Mouse (Mus musculus) neural tube, embryonic 13.5 days (tissue): Measurements from ENCODE around the gene Sik2. TPM values are rescaled to one million over a fixed set of nuclear protein-coding genes. Genes with fewer than 3 reads are reported as not detected.
A peak's percentile ranks its signal among the peaks of the same experiment; 100 is the strongest.

Experiments used
- ATAC-seq: fragments of 200-750 bp; cut with Nextera tagmentation; 2 replicates; pipeline ENCODE4 v1.8.0; 2017; ENCODE audit warnings: low read depth, mild to moderate bottlenecking, moderate TSS enrichment, moderate library complexity
- H3K27ac ChIP-seq: fragments of 300-500 bp; sonication (generic); replicated peaks from 2 replicates; pipeline ENCODE4 v1.5.1; 2015; ENCODE audit warnings: moderate library complexity, mild to moderate bottlenecking, inconsistent platforms
- H3K27me3 ChIP-seq: fragments of 300-500 bp; sonication (generic); 2 replicates; pipeline ENCODE4 v1.6.1; 2015; ENCODE audit warnings: mild to moderate bottlenecking, inconsistent platforms
- H3K36me3 ChIP-seq: fragments of 300-500 bp; sonication (generic); 2 replicates; pipeline ENCODE4 v1.6.1; 2015; ENCODE audit warnings: mild to moderate bottlenecking, inconsistent platforms
- H3K4me1 ChIP-seq: fragments of 300-500 bp; sonication (generic); replicated peaks from 2 replicates; pipeline ENCODE4 v1.6.1; 2015; ENCODE audit warnings: inconsistent platforms
- H3K4me2 ChIP-seq: fragments of 300-500 bp; sonication (generic); 2 replicates; pipeline ENCODE4 v1.6.1; 2015; ENCODE audit warnings: inconsistent platforms, mild to moderate bottlenecking, moderate library complexity
- H3K4me3 ChIP-seq: fragments of 300-500 bp; sonication (generic); 2 replicates; pipeline ENCODE4 v1.5.1; 2015; ENCODE audit warnings: mild to moderate bottlenecking, inconsistent platforms
- H3K9ac ChIP-seq: fragments of 300-500 bp; sonication (generic); 2 replicates; pipeline ENCODE4 v1.6.1; 2015; ENCODE audit warnings: moderate library complexity, mild to moderate bottlenecking, inconsistent platforms
- H3K9me3 ChIP-seq: fragments of 300-500 bp; sonication (generic); 2 replicates; pipeline ENCODE4 v1.6.1; 2016; ENCODE audit warnings: inconsistent platforms
- WGBS: fragments of 180-500 bp; shearing (Covaris S2); methylation state at CpG from one replicate; pipeline ENCODE4 v1.1.7; 2015; 5-methylcytosine and 5-hydroxymethylcytosine counted together
- polyA plus RNA-seq: library from polyadenylated mRNA; unstranded; fragments of >200 nt; fragmentation: Nextera tagmentation; extraction: Ambion mirVana; gene quantifications from 2 replicates; pipeline ENCODE4 v1.2.1, GENCODE M21; 2015

Sik2 gene
- polyA plus RNA-seq, 1 experiment from 2014 or later: 15.5 TPM

- ATAC-seq: peak; percentile 93
- Histone ChIP-seq H3K4me3 (peak overlapping the region; percentile 87), H3K36me3 (peaks cover 25% of the 10 kb centered on the region), H3K27me3 (no peaks in the 10 kb centered on the region), H3K4me1 (peaks cover 25% of the 10 kb centered on the region), H3K9me3 (no peaks in the 10 kb centered on the region), H3K9ac (peak overlapping the region; percentile 90), H3K4me2 (peak overlapping the region; percentile 74), H3K27ac (peak overlapping the region; percentile 66)
- WGBS: 2% methylated on average over 44 of the region's 45 CpGs
These were observed 152.4 kb downstream of the Sik2 start for GRCm38 (mm10) chr9:50856341-50857081.

DNA sequence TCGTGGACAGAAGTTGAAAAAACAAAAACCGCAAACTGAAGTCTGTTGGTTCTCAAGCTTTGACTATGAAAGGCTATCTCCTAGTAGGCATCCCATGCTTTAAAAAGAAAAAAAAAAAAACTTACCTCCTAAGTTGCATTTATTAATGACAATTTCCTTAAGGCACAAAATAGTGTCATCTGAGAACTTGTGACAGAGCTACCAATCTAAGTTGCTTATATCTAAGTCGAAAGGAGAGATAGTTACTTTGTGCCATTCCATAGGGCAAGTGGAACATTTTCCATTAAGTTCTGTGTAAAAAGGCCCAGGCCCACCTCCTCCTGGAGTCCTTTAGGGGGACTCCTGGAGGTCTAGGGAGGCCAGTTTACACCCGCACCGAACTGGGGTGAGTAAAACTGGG is 153.1 kb downstream of the Sik2 start:
- Histone ChIP-seq H3K9me3 (no peaks in the 10 kb centered on the region), H3K36me3 (peaks cover 18% of the 10 kb centered on the region), H3K27me3 (no peaks in the 10 kb centered on the region), H3K4me3 (peak overlapping the region; percentile 87; the same call in 1 of the 2 replicates), H3K9ac (no peak overlapping the region), H3K4me2 (peak overlapping the region; percentile 74), H3K27ac (peak overlapping the region; percentile 66; the same call in 1 of the 2 replicates), H3K4me1 (peaks cover 25% of the 10 kb centered on the region)
- WGBS: 65% methylated on average over 5 of the region's 5 CpGs
- no peak for ATAC-seq

GRCm38 (mm10) chr9:50855133-50855766 is 153.6 kb downstream of the Sik2 start:
- WGBS: 90% methylated on average over 5 of the region's 5 CpGs
- Histone ChIP-seq H3K9ac (no peak overlapping the region), H3K27me3 (no peaks in the 10 kb centered on the region), H3K9me3 (no peaks in the 10 kb centered on the region), H3K4me2 (no peak overlapping the region), H3K4me3 (no peak overlapping the region), H3K4me1 (peaks cover 25% of the 10 kb centered on the region), H3K27ac (no peak overlapping the region), H3K36me3 (peaks cover 13% of the 10 kb centered on the region)
- ATAC-seq: no peak

GRCm38 (mm10) chr9:50854376-50854775 is 154.5 kb downstream of the Sik2 start:
- Histone ChIP-seq H3K4me3 (no peak overlapping the region), H3K36me3 (peaks cover 4% of the 10 kb centered on the region), H3K9ac (no peak overlapping the region), H3K4me1 (peaks cover 25% of the 10 kb centered on the region), H3K27me3 (no peaks in the 10 kb centered on the region), H3K4me2 (no peak overlapping the region), H3K27ac (no peak overlapping the region), H3K9me3 (no peaks in the 10 kb centered on the region)
- no peak for ATAC-seq
- WGBS: 48% methylated on average over 8 of the region's 8 CpGs

- Histone ChIP-seq H3K9me3 (no peaks in the 10 kb centered on the region), H3K4me1 (peaks cover 20% of the 10 kb centered on the region), H3K4me2 (no peak overlapping the region), H3K4me3 (no peak overlapping the region), H3K9ac (0 out of 2 replicates have a peak overlapping the region, but pooled peaks have one; percentile 18), H3K27me3 (no peaks in the 10 kb centered on the region), H3K36me3 (no peaks in the 10 kb centered on the region), H3K27ac (no peak overlapping the region; the same call in 1 of the 2 replicates)
- WGBS: 82% methylated on average over 17 of the region's 17 CpGs
- ATAC-seq: no peak
These were observed 156.1 kb downstream of the Sik2 start for GRCm38 (mm10) chr9:50852634-50853349.

GRCm38 (mm10) chr9:50850713-50851112 is 158.2 kb downstream of the Sik2 start:
- Histone ChIP-seq H3K4me3 (no peak overlapping the region), H3K4me2 (no peak overlapping the region), H3K27ac (no peak overlapping the region), H3K36me3 (no peaks in the 10 kb centered on the region), H3K4me1 (peaks cover 10% of the 10 kb centered on the region), H3K9ac (no peak overlapping the region), H3K27me3 (no peaks in the 10 kb centered on the region), H3K9me3 (no peaks in the 10 kb centered on the region)
- WGBS: 64% methylated on average over 8 of the region's 8 CpGs
- no peak for ATAC-seq

DNA sequence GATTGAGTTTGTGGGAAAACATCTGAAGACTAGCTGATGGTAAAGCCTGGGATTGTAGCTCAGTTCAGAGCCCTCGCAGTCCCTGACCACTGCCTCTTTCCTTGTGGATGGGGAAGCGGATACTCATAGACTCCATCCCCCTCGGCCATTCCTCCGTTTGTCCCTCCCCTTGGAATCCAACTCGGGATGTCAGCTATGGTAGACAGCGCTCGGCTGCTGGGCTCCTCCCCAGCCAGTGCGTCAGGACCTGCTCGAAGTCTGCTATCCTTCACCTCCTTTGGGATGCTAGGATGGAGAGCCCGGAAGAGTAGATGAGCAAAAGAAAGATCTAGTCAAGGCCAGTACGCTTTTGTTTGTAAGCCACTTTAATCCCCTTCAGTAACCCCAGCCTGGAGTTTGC is 158.6 kb downstream of the Sik2 start:
- Histone ChIP-seq H3K9ac (peak overlapping the region; percentile 38; the same call in 1 of the 2 replicates), H3K36me3 (0 out of 2 replicates have a peak, but pooled peaks cover 4% of the 10 kb centered on the region), H3K4me2 (no peak overlapping the region), H3K27me3 (no peaks in the 10 kb centered on the region), H3K27ac (no peak overlapping the region), H3K9me3 (no peaks in the 10 kb centered on the region), H3K4me3 (no peak overlapping the region), H3K4me1 (peaks cover 10% of the 10 kb centered on the region)
- ATAC-seq: no peak
- 34% methylated on average over 11 of the region's 11 CpGs for WGBS

DNA sequence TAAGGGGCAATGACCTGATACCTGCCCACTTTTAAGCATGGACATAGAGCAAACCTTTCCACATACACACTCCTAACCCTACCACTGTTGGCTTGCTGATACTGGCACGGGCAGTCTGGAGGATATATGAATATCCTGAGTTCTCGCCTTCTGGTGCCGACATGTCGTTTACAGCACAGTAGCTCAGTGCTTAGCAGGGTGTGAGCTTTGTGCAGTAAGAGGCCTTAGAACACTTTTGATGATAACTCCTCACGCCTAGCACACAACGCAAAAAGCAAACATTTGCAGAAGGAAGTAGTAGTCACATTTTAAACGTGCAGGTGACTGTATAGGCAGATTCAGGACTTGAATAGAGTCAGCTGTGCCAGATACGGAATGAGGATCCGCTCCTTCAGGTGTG is 159.1 kb downstream of the Sik2 start:
- no peak overlapping the region for H3K27ac ChIP-seq
- no peak overlapping the region for H3K4me3 ChIP-seq
- no peak overlapping the region for H3K4me2 ChIP-seq
- H3K9ac ChIP-seq: no peak overlapping the region
- 80% methylated on average over 9 of the region's 9 CpGs for WGBS
- H3K9me3 ChIP-seq: no peaks in the 10 kb centered on the region
- H3K36me3 ChIP-seq: 0 out of 2 replicates have a peak, but pooled peaks cover 7% of the 10 kb centered on the region
- 0 out of 2 replicates have a peak, but pooled peaks have one; percentile 7 for ATAC-seq
- H3K4me1 ChIP-seq: peaks cover 10% of the 10 kb centered on the region
- H3K27me3 ChIP-seq: no peaks in the 10 kb centered on the region

DNA sequence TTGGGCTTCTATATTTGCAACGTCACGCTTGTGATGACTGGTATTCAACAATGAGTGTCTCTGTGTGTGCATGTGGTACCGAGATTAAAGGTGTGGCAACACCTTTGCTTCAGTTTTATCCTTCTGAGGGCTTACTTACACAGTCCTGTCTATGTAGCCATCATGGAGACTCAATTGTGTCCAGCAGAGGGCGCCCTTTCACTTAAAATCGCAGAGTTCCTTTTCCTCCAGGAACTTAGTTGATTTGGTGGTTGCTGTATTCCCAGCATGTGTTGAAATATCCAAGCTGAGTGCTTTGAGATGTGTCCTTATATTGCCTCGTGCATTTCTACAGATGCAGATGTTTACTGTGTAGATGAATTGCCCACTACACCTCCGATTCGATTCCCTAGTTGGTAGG is 159.6 kb downstream of the Sik2 start:
- Histone ChIP-seq H3K27me3 (no peaks in the 10 kb centered on the region), H3K9ac (no peak overlapping the region), H3K36me3 (peaks cover 10% of the 10 kb centered on the region; the same call in 1 of the 2 replicates), H3K27ac (no peak overlapping the region), H3K4me1 (peaks cover 10% of the 10 kb centered on the region), H3K4me3 (no peak overlapping the region), H3K9me3 (no peaks in the 10 kb centered on the region), H3K4me2 (no peak overlapping the region)
- 22% methylated on average over 8 of the region's 8 CpGs for WGBS
- ATAC-seq: peak; percentile 69

DNA sequence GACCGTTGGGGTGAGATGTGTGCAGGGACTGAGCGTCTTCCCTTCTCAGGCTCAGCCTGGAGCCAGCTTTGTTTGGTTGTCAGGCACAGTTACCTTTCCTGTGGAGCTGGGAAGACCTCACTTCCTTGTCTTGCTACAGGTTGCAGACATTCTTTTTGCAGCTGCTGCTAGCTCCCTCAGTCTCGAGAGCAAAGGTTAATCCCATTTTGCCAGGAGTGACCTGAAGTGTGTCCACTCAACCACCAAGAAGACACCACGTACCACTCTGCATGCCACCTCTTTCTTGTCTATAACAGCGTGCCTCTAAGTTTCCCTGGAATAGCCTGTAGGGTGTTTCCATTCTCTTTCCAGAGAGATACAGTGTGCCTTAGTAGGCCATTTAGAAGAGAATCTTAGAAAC is 160.1 kb downstream of the Sik2 start:
- 75% methylated on average over 5 of the region's 5 CpGs for WGBS
- Histone ChIP-seq H3K4me2 (no peak overlapping the region), H3K4me3 (no peak overlapping the region), H3K27me3 (no peaks in the 10 kb centered on the region), H3K27ac (no peak overlapping the region), H3K36me3 (peaks cover 15% of the 10 kb centered on the region; the same call in 1 of the 2 replicates), H3K9me3 (no peaks in the 10 kb centered on the region), H3K9ac (no peak overlapping the region), H3K4me1 (peaks cover 10% of the 10 kb centered on the region)
- no peak for ATAC-seq

- no peak overlapping the region for H3K27ac ChIP-seq
- H3K36me3 ChIP-seq: peaks cover 21% of the 10 kb centered on the region
- ATAC-seq: no peak
- H3K27me3 ChIP-seq: no peaks in the 10 kb centered on the region
- H3K4me2 ChIP-seq: no peak overlapping the region
- no peak overlapping the region for H3K4me3 ChIP-seq
- 71% methylated on average over 12 of the region's 12 CpGs for WGBS
- H3K9ac ChIP-seq: no peak overlapping the region
- H3K4me1 ChIP-seq: peaks cover 3% of the 10 kb centered on the region
- H3K9me3 ChIP-seq: no peaks in the 10 kb centered on the region
These were observed 161.1 kb downstream of the Sik2 start for GRCm38 (mm10) chr9:50847606-50848368.
